In genomic region chr7:67446606-67447005, GRCm38 (mm10) we compare ENCODE assay signal across 11 mouse cellular contexts.
DNase-seq lines count a peak whose midpoint lies in the region; ATAC-seq and TF ChIP-seq lines count a peak whose summit lies in the region.
"Had no signal": no experiment of that assay in that cellular context is flagged by ENCODE, and none has a peak within 500 bp of the region (broad histone marks: within the 10 kb centered on the region; RNA-seq: fewer than 3 reads in every experiment).

No protein-coding gene starts in this region.

- ATAC-seq in forebrain, embryonic 14.5 days = no peak
- ATAC-seq in forebrain, embryonic 12.5 days (ENCODE audit: low FRiP score) = no peak
- no peak for ATAC-seq in midbrain, embryonic 11.5 days (ENCODE audit: low FRiP score)
- ATAC-seq in midbrain, postnatal 0 days (ENCODE audit: low FRiP score) = no peak
- ATAC-seq in heart, embryonic 13.5 days (ENCODE audit: extremely low read depth, insufficient number of reproducible peaks, low FRiP score, low TSS enrichment) = peak; percentile 41; the same call in 1 of the 2 replicates
- ATAC-seq: forebrain, embryonic 15.5 days had no signal

- H3K9ac ChIP-seq in forebrain, embryonic 14.5 days (ENCODE audit: low read length) = no peak overlapping the region; the same call in 1 of the 2 replicates
- no peak overlapping the region for H3K9ac ChIP-seq in forebrain, embryonic 12.5 days
- H3K9ac ChIP-seq in midbrain, embryonic 11.5 days (ENCODE audit: low read length) = no peak overlapping the region
- no peak overlapping the region for H3K9ac ChIP-seq in midbrain, postnatal 0 days (replicated peaks; ENCODE audit: low read length, poor library complexity, severe bottlenecking)
- peak overlapping the region; percentile 54 for H3K9ac ChIP-seq in heart, embryonic 13.5 days
- H3K9ac ChIP-seq: forebrain, embryonic 15.5 days; liver, embryonic 15.5 days had no signal

- no peaks in the 10 kb centered on the region for H3K9me3 ChIP-seq in forebrain, embryonic 14.5 days (replicated peaks; ENCODE audit: control insufficient read depth, low read length)
- H3K9me3 ChIP-seq in forebrain, embryonic 12.5 days = no peaks in the 10 kb centered on the region
- no peaks in the 10 kb centered on the region for H3K9me3 ChIP-seq in midbrain, embryonic 11.5 days (ENCODE audit: control insufficient read depth, low read length)
- H3K9me3 ChIP-seq in midbrain, postnatal 0 days (ENCODE audit: low read length) = no peaks in the 10 kb centered on the region
- no peaks in the 10 kb centered on the region for H3K9me3 ChIP-seq in heart, embryonic 13.5 days
- H3K9me3 ChIP-seq: forebrain, embryonic 15.5 days; liver, embryonic 15.5 days had no signal

- WGBS in forebrain, embryonic 14.5 days = 73% methylated on average over 9 of the region's 9 CpGs
- 84% methylated on average over 9 of the region's 9 CpGs for WGBS in forebrain, embryonic 12.5 days
- 77% methylated on average over 9 of the region's 9 CpGs for WGBS in midbrain, embryonic 11.5 days
- 69% methylated on average over 9 of the region's 9 CpGs for WGBS in midbrain, postnatal 0 days
- WGBS in heart, embryonic 13.5 days = 15% methylated on average over 9 of the region's 9 CpGs

- H3K4me3 ChIP-seq in forebrain, embryonic 14.5 days (ENCODE audit: low read depth, low read length) = no peak overlapping the region
- no peak overlapping the region for H3K4me3 ChIP-seq in forebrain, embryonic 12.5 days (replicated peaks)
- H3K4me3 ChIP-seq in midbrain, embryonic 11.5 days (ENCODE audit: low read depth, low read length) = no peak overlapping the region
- no peak overlapping the region for H3K4me3 ChIP-seq in midbrain, postnatal 0 days (ENCODE audit: low read depth, low read length)
- no peak overlapping the region for H3K4me3 ChIP-seq in heart, embryonic 13.5 days
- H3K4me3 ChIP-seq in myocyte = no peak overlapping the region
- H3K4me3 ChIP-seq: forebrain, embryonic 15.5 days; liver, embryonic 15.5 days had no signal

- H3K27me3 ChIP-seq in forebrain, embryonic 14.5 days (replicated peaks; ENCODE audit: control insufficient read depth, insufficient read depth, low read length) = no peaks in the 10 kb centered on the region
- H3K27me3 ChIP-seq in forebrain, embryonic 12.5 days = peaks cover 6% of the 10 kb centered on the region; the same call in 1 of the 2 replicates
- no peaks in the 10 kb centered on the region for H3K27me3 ChIP-seq in midbrain, embryonic 11.5 days (ENCODE audit: control insufficient read depth, insufficient read depth, low read length)
- no peaks in the 10 kb centered on the region for H3K27me3 ChIP-seq in midbrain, postnatal 0 days (ENCODE audit: insufficient read depth, low read length)
- H3K27me3 ChIP-seq in heart, embryonic 13.5 days (replicated peaks) = no peaks in the 10 kb centered on the region
- H3K27me3 ChIP-seq in myocyte (ENCODE audit: control insufficient read depth, insufficient read depth, insufficient read length) = no peaks in the 10 kb centered on the region
- H3K27me3 ChIP-seq: forebrain, embryonic 15.5 days; liver, embryonic 15.5 days had no signal

- TF ChIP-seq CTCF in midbrain, postnatal 0 days (IDR thresholded peaks at IDR 0.05) = no peak

- H3K27ac ChIP-seq in forebrain, embryonic 14.5 days (ENCODE audit: low read depth, low read length) = 0 out of 2 replicates have a peak overlapping the region, but pooled peaks have one; percentile 55
- no peak overlapping the region for H3K27ac ChIP-seq in forebrain, embryonic 12.5 days
- H3K27ac ChIP-seq in midbrain, embryonic 11.5 days (ENCODE audit: low read depth, low read length) = no peak overlapping the region
- H3K27ac ChIP-seq in midbrain, postnatal 0 days (ENCODE audit: low read depth, low read length) = no peak overlapping the region
- peak overlapping the region; percentile 91 for H3K27ac ChIP-seq in heart, embryonic 13.5 days (replicated peaks)
- H3K27ac ChIP-seq: liver, embryonic 15.5 days had no signal

- DNase-seq in forebrain, embryonic 14.5 days (ENCODE audit: low spot score) = no peak
- peak; percentile 73 for DNase-seq in midbrain, embryonic 11.5 days (ENCODE audit: low spot score, missing footprints)
- no peak for DNase-seq in midbrain, postnatal 0 days (ENCODE audit: low spot score)
- DNase-seq in left cerebral cortex, adult 18-20 months (ENCODE audit: low spot score in 2 of 2) = no peak
- DNase-seq in thymus, postnatal 4 days = no peak
- DNase-seq: cerebellum, adult 18-20 months had no signal

- no peak overlapping the region for H3ac ChIP-seq in myocyte (ENCODE audit: control insufficient read depth, insufficient read length)

- no peak overlapping the region for H3K4me2 ChIP-seq in forebrain, embryonic 14.5 days (ENCODE audit: low read length)
- H3K4me2 ChIP-seq in forebrain, embryonic 12.5 days = no peak overlapping the region
- H3K4me2 ChIP-seq in midbrain, embryonic 11.5 days = no peak overlapping the region
- no peak overlapping the region for H3K4me2 ChIP-seq in midbrain, postnatal 0 days (ENCODE audit: low read depth, low read length, poor library complexity, severe bottlenecking)
- no peak overlapping the region for H3K4me2 ChIP-seq in heart, embryonic 13.5 days
- peak overlapping the region; percentile 63 for H3K4me2 ChIP-seq in myocyte (ENCODE audit: low read depth)
- H3K4me2 ChIP-seq: forebrain, embryonic 15.5 days; liver, embryonic 15.5 days had no signal

- peaks cover 32% of the 10 kb centered on the region for H3K4me1 ChIP-seq in forebrain, embryonic 14.5 days (ENCODE audit: control insufficient read depth, insufficient read depth, low read length)
- peaks cover 38% of the 10 kb centered on the region for H3K4me1 ChIP-seq in forebrain, embryonic 12.5 days
- peaks cover 16% of the 10 kb centered on the region for H3K4me1 ChIP-seq in midbrain, embryonic 11.5 days (ENCODE audit: control insufficient read depth, insufficient read depth, low read length)
- H3K4me1 ChIP-seq in midbrain, postnatal 0 days (ENCODE audit: insufficient read depth, low read length) = peaks cover 24% of the 10 kb centered on the region; the same call in 1 of the 2 replicates
- H3K4me1 ChIP-seq in heart, embryonic 13.5 days = peaks cover 59% of the 10 kb centered on the region

- no peaks in the 10 kb centered on the region for H3K79me2 ChIP-seq in myocyte (ENCODE audit: control insufficient read depth, insufficient read depth)

- no peak for TF ChIP-seq POLR2A in myocyte (IDR thresholded peaks at IDR 0.05; ENCODE audit: insufficient read length, low read depth)

- H3K36me3 ChIP-seq in forebrain, embryonic 14.5 days (ENCODE audit: control insufficient read depth, insufficient read depth, low read length) = no peaks in the 10 kb centered on the region
- no peaks in the 10 kb centered on the region for H3K36me3 ChIP-seq in forebrain, embryonic 12.5 days (replicated peaks)
- H3K36me3 ChIP-seq in midbrain, embryonic 11.5 days (ENCODE audit: control insufficient read depth, insufficient read depth, low read length) = no peaks in the 10 kb centered on the region
- no peaks in the 10 kb centered on the region for H3K36me3 ChIP-seq in midbrain, postnatal 0 days (ENCODE audit: insufficient read depth, low read length)
- no peaks in the 10 kb centered on the region for H3K36me3 ChIP-seq in heart, embryonic 13.5 days
- H3K36me3 ChIP-seq in myocyte (ENCODE audit: control insufficient read depth, insufficient read depth) = no peaks in the 10 kb centered on the region
- H3K36me3 ChIP-seq: forebrain, embryonic 15.5 days; liver, embryonic 15.5 days had no signal

TF ChIP-seq in myocyte, 11 proteins besides CTCF, POLR2A, EP300 and RAD21:
- TF ChIP-seq MAX (IDR thresholded peaks at IDR 0.05; ENCODE audit: low read depth) = no peak
- TF ChIP-seq TCF12 (IDR thresholded peaks at IDR 0.05; ENCODE audit: insufficient read depth, poor library complexity, severe bottlenecking) = no peak
- TF ChIP-seq E2F4 (IDR thresholded peaks at IDR 0.05; ENCODE audit: insufficient read depth) = no peak
- no peak for TF ChIP-seq REST (IDR thresholded peaks at IDR 0.05; ENCODE audit: insufficient read depth, insufficient read length)
- no peak for TF ChIP-seq USF1 (IDR thresholded peaks at IDR 0.05; ENCODE audit: low read depth)
- TF ChIP-seq MYOG (IDR thresholded peaks at IDR 0.05; ENCODE audit: control insufficient read depth in 1 of 3, insufficient read depth in 1 of 3, insufficient read length in 2 of 3, low read depth in 2 of 3) = no peak
- no peak for TF ChIP-seq SRF (IDR thresholded peaks at IDR 0.05; ENCODE audit: control insufficient read depth, insufficient read length, low read depth)
- no peak for TF ChIP-seq MYOD1 (IDR thresholded peaks at IDR 0.05; ENCODE audit: control insufficient read depth in 1 of 3, insufficient read length in 2 of 3, low read depth in 2 of 3)
- TF ChIP-seq POLR2AphosphoS2 (IDR thresholded peaks at IDR 0.05; ENCODE audit: insufficient read length, low read depth) = no peak
- no peak for TF ChIP-seq CEBPB (IDR thresholded peaks at IDR 0.05; ENCODE audit: insufficient read depth, poor library complexity, severe bottlenecking)
- no peak for TF ChIP-seq TCF3 (IDR thresholded peaks at IDR 0.05; ENCODE audit: insufficient read length, low read depth)

Comparison
In these comparisons a context has a peak if more than half of its experiments do, and no peak if none do; other contexts are left out.
1. H3K27ac ChIP-seq: peak in forebrain, embryonic 14.5 days (single experiment) and heart, embryonic 13.5 days (single experiment); none in forebrain, embryonic 12.5 days (single experiment), midbrain, embryonic 11.5 days (single experiment) and midbrain, postnatal 0 days (single experiment).